Mouse (Mus musculus): ENCODE results near the gene Dnajc9. TPM values are rescaled to one million over a fixed set of nuclear protein-coding genes. Genes with fewer than 3 reads are reported as not detected.

The Dnajc9 gene
- total RNA-seq (2023), result 33.3 and 35.2 TPM in 2 replicates

GRCm38 (mm10) chr14:20388441-20389129, at the start of gene Dnajc9:
Gene Dnajc9, minus strand, starts transcription at chr14:20388910.

GRCm38 (mm10) chr14:20393205-20393913, 4.6 kb upstream of the Dnajc9 start, which contains the start of gene Mrps16:
Gene Mrps16, minus strand, starts transcription at chr14:20393634.

GRCm38 (mm10) chr14:20347991-20348541, 40.6 kb downstream of the Dnajc9 start, which contains the start of the genes Ecd and Fam149b:
Gene Ecd, minus strand, starts transcription at chr14:20348121.
Gene Fam149b, plus strand, starts transcription at chr14:20348162.

Other genes starting within 250 kb of the Dnajc9 start
- not detected in 2 replicates for gene Kcnk5, start 207.1 kb downstream of the Dnajc9 start, total RNA-seq (2023)
- gene Kcnk16, start 119.7 kb downstream of the Dnajc9 start, total RNA-seq (2023), result not detected in 2 replicates
- gene Nudt13, start 94.2 kb downstream of the Dnajc9 start, total RNA-seq (2023), result 4.8 and 12.4 TPM in 2 replicates
- gene Ecd, start 40.8 kb downstream of the Dnajc9 start, total RNA-seq (2023), result 15.8 and 17.2 TPM in 2 replicates
- 17.1 and 18.2 TPM in 2 replicates for gene Fam149b, start 40.7 kb downstream of the Dnajc9 start, total RNA-seq (2023)
- gene Mrps16, start 4.7 kb upstream of the Dnajc9 start, total RNA-seq (2023), result 17.7 and 23.3 TPM in 2 replicates
- not detected in 2 replicates for gene Cfap70, start 63.3 kb upstream of the Dnajc9 start, total RNA-seq (2023)
- gene Anxa7, start 91.2 kb upstream of the Dnajc9 start, total RNA-seq (2023), result 51.9 and 57.8 TPM in 2 replicates
- 1.3 and 1.8 TPM in 2 replicates for gene Mss51, start 108.0 kb upstream of the Dnajc9 start, total RNA-seq (2023)
- 37.6 and 37.7 TPM in 2 replicates for gene Ppp3cb, start 157.7 kb upstream of the Dnajc9 start, total RNA-seq (2023)